Mouse (Mus musculus) frontal cortex, postnatal 10 days (tissue): ENCODE measurements around the gene Nfkbie.
A peak's percentile ranks its signal among the peaks of the same experiment; 100 is the strongest.

Experiments
- DNase-seq, 2 experiments: peaks; one replicate each; pipeline ENCODE4 v3.0.0; 2022; ENCODE audit warnings: low spot score in 2 of 2, mixed read lengths in 1 of 2

The Nfkbie gene

DNA sequence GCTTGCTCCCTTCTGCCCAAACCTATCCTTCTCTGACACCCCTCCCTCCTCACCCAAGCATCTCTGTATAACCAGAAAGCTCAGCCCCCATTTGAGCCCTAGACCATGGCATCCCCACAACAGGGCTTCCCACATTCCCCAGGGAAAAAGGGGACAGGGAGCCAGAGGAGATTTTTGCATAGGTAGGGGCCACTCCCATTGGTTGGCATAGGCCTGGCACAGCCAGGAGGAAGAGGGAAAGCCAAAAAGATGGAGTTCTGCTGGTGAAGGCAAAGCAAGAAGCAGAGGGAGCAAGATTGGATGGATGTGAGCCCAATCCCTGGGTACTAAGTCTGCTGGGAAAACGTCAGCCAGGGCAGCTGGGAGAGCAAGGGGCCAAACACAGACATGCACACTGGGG, 12.4 kb upstream of the Nfkbie start:
- no peak for DNase-seq

DNA sequence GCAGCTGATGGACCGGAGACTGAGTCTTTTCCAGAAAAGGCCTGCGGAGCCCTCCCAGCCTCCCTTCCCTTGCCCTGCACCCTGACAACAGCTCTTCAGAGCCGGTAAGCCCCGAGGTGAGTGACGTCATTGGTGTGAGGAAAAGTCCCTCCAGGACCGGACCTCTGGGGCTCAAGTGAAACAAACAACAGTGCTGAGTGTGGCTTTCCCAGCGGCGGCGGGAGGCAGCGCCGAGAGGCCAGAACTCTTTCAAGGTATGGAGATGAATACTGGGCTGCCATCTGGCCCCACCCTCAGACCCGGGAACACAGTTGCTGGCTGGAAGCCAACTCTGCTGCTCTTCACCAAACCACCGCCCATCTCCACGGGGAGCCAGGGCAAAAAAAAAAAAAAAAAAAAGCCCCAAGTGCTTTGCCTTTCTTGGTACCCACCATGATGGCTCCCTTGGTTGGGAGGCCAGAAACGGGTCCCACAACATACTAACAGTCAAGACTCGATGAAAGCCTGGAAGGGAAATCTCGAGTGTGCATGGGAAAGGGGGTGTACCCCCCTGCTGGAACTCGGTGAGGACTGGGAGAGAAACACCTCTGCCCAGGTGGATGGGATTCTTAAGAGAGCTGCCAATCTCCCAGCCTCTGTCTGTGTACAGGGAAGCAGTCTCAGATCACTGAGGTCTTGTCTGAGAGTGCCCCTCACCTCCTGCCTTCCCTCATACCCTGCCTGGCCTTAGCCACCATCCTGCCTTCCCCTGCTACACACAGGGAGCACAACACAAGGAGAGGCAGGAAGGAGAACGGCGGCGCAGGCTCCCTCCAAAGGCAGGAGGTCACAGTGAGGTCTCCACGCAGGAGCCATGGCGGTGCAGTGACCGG, 11.3 kb upstream of the Nfkbie start:
- DNase-seq: no peak

DNA sequence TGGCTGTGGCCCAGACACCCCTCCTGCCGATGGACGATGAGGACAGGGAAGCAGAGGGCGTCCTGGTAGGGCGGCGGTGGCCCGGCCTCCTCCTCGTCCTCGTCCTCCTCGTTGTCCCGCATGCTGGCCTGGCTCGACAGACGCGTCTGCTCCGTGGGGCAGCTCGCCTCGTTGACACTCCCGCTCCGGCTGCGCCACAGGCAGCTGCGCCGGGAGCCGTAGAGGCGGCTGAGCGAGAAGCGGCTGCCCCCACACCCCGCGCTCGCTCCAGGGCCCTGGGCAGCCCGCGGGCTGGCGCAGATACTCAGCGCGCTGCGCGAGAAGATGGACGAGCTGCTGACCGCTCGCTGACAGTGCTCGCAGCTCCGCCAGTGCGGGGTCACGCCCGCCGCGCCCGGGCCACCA, 10.6 kb upstream of the Nfkbie start:
- DNase-seq: no peak

DNA sequence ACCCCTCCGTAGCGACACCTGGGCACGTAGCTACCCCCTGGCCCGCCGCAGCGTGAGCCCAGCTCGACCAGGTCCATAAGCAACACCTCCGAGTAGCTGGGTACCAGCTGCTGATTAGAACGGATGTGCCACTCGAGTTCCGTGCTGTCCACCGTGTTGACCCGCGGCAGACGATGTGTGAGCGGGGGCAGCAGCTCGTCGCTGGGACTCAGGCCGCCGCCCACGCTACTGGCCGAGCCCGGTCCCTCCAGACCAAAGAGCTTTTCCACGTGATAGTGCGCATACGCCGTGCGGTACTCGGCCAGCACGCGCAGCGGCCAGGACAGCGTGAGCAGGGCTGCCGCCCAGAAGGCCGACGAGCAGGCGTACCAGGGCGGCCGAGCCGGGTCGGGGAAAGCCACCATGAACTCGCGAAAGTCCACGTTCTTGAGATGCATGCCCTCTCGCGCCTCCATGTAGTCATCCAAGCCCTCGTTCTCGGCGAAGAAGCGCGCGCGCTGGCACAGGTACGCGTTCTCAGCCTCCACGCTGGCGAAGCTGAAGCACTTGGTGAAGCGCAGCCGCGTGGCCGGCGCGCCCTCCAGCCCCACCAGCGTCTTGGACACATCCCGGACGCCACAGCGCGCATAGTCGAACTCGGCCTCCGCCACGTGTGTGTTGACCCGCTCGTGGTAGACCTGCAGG, 10.1 kb upstream of the Nfkbie start:
- no peak for DNase-seq

DNA sequence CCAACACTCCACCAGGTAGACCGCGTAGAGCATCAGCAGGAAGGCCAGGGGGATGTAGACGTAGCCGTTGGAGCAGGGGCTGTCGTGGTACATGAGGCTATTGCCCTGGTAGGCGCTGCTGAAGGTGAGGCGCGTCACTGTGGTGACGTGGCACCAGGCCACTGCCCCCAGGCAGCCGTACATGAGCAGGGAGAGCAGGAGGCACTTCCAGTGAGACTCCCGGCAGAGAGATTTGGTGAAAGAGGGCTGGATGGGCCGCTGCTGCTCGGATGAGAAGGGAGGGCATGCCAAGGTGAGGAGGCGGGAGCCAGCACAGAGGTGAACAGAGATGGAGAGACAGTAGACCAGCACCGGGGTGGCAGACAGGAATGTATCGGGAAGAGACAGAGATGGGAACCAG, 8.6 kb upstream of the Nfkbie start:
- DNase-seq: no peak

DNA sequence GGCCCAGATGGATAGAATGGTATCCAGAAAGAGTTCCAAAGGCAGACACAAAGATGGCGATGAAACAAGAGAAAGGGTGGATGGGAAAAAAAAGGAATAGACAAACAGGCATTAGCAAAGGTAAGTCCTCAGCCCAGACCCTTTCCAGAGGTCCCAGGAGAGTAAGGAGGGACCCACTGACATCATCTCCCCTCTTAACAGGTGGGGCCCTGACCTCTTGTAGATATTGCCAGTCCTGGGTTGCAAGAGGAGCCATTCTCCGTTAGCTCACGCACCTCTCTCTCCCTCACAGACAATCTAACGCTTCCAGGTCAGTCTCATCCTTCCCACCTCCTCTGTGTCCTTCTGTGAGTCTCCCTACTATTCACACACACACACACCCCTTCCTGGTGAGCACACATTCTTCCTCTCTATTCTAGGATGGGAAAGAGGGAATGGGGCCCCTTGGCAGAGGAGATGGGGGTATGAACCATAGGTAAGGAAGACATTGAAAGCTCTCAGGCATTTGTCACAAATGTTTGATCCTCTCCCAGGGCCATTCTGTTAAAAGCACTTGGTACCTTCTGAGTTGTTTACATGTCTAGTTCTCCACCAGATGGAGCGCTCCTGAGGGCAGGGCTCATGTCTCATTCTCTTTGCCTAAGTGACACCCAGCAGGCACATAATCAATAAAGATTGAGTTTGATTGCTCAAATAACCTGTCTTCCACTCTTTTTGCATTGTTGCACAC, 7.9 kb upstream of the Nfkbie start:
- DNase-seq: no peak

DNA sequence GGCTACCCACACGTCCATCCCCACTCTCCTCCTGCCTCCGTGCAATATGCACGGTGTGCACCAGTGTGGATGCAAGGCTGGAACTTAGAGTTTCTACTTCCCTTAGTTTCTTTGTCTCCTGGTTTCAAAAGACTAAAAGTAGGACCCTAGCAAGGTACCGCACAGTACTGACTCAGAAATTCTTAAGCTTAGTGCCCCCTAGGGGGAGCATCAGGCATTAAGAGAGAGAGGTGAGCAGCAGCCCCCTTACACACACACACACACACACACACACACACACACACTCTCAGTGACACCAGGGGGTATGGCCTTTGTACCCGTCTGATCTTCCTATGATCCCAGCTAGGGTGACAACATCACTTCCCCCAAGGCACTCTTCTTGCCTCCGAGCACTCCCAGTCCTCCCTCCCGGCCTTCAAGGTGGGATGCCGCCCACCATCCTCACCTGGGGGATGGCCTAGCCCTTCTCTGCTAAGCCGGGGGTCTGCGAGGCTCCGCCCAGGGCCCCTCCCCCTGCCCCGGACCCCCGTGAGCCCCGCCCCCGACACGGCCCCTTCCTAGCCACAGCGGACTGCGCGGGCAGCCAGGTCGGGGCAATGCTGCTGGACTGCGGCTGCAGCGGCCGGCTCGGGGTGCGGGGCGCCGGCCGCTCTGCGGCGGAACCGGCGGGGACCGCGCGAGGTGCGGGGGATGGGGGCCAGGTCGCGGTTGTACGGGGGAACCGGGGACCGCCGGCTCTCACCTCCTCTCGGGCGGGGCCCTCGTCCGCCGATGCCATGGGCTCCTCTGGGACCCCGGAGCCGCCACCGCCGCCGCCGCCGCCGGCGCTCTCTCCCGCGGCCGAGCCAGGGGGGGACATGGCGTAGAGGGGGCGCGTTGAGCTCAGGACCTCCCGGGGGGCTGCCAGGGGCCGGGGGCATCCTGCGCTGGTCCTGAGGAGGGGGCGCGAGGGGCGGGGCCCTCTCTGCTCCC, 6.7 kb upstream of the Nfkbie start:
- peak; percentile 55 to 69 for DNase-seq

DNA sequence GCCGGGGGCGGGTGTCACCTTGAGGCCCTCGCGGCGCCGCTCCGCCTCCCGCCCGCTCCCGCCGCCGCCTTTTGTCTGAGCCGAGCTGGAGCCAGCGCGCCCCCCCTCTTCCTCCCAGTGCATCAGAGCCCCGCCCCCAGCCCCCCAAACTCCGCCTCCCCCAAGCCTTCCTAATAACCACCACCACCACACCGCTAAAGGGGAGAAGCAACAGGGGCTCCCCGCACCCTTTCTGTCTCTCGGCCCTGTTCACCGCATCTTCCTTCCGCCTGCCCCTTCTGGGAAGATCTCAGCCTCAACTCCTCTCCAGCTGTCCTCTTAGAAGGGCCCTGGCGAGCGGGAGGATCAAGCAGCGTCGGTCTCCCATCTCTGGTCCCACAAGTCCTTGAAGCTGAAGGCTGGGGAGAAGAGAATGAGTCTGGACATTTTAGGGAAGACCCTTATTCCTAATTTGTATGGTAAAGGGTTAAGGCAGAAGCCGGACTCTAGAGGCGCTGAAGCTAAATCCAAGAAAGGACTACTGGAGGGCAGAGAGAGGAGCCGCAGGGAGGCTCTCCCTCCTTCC, 5.8 kb upstream of the Nfkbie start, which contains the start of gene Tmem151b:
TSS of gene Tmem151b (minus strand) at position 61 of the 565 bp plus-strand sequence.
- peak in 1 of 2 experiments; percentile 63 for DNase-seq

DNA sequence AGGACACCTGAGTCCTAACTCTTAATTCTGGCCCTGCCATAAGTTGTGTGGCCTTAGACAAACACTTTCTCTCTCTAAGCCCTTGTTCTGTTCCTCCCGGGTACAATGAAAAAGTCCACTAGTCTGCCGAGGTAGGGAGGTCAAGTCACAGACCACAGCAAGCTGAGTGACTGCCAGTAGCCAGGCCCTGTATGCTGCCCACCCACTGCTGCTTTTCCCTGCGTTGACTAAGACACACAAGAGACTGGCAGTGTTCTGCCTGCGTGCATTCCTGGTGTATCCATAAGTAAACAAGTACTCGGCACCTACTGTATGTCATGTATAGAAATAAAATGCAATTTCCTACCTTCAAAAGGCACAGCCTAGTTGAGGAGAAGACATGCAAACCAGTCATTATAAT, 5.2 kb upstream of the Nfkbie start:
- DNase-seq: no peak

DNA sequence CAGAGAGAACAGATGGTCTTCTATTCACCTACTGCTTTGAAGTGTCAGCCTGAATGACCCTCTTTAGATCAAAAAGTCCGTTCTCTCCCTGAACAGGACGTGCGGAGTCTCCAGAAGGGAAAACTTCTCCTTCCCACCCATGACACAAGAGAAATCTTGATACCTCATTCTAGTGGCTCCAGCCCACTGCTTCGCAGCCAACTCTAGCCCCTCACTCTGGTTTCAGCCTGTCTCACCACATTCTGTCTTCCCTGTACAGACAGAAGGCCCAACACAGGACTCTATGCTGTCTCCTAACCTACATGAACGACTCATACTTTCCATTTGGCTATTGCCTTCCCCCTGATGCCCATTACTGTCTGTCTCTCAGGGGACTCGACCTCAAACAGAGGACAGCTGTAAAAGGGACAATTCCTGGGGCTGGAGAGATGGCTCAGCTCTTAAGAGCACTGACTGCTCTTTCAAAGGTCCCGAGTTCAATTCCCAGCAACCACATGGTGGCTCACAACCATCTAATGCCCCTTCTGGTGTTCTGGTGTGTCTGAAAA, 4.2 kb upstream of the Nfkbie start:
- DNase-seq: no peak

DNA sequence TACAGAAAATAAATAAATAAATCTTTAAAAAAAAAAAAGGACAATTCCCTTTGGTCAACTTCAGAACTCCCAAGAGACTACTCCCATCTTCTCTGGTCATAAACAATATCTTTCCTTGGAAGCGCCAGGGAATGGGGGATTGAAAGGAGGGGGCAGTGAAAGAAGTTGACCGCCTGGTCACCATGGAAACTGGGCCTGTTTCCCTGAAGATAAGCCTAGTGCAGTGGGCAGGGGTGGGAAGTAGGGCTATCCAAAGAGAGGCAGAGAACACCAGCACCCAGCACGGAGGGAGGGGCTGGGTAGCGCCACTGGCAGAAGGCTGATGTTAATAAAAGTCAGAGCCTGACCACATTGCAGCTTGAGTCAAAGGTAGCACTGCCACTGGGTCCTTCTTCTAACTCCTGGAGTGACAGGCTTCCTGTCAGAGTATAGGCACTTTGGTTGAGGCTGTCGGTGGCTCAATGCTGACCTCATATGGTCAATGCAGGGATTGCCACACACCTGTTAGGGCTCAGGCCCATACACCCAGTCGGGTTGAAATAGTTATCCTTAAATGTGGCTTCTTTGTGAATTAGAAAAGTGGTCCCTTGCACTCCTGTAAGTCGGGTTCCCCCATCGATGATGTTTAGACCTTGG, 3.6 kb upstream of the Nfkbie start:
- peak in 1 of 2 experiments; percentile 73 for DNase-seq

DNA sequence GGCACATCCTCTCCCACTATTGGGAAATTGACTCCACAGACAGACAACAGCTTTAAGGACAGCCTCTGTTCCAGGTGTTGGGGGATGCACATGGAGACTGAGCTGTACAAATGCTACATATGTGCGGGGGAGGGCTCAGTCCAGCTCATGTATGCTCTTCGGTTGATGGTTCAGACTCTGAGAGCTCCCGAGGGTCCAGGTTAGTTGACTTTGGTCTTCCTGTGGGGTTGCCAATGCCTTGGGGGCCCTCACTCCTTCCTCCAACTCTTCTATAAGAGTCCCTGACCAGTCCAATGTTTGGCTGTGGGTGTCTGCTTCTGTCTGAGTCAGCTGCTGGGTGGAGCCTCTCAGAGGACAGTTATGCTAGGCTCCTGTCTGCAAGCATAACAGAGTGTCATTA, 2.4 kb upstream of the Nfkbie start:
- no peak for DNase-seq

DNA sequence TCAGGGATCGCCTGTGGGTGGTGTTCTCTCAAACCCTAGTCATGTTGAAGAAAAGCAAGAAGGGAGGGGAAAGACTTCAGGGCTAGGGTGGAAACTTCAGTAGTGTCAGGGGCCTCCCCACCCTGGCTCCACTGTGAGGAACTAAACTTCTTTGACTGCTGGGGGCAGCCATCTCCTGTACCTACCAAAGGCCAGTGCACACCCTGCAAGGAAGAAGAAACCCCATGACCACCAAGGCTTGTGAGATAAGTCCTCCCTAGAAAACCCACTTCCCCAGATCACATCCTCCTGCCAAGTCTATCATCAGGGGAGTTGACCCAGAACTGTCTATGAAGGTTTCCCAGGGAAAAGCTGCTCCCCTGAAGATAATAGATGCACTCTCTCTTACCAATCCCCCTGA, 1.1 kb upstream of the Nfkbie start:
- no peak for DNase-seq

DNA sequence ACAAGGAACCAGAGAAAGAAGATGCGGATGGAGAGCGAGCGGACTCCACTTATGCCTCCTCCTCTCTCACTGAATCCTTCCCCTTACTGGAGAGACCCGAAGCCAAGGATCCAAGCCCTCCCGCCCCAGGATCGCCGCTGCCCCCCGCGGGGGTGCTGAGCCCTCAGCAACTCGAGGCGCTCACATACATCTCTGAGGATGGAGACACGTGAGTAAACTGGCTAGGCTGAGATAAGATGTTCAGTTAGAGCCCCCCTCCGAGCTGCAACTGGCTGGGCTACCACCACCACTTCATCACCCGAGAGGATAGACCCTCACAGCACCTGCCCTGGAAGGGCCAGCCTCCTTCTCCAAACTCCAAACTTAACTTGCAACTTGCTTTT, 595 bp downstream of the Nfkbie start:
- DNase-seq: no peak

DNA sequence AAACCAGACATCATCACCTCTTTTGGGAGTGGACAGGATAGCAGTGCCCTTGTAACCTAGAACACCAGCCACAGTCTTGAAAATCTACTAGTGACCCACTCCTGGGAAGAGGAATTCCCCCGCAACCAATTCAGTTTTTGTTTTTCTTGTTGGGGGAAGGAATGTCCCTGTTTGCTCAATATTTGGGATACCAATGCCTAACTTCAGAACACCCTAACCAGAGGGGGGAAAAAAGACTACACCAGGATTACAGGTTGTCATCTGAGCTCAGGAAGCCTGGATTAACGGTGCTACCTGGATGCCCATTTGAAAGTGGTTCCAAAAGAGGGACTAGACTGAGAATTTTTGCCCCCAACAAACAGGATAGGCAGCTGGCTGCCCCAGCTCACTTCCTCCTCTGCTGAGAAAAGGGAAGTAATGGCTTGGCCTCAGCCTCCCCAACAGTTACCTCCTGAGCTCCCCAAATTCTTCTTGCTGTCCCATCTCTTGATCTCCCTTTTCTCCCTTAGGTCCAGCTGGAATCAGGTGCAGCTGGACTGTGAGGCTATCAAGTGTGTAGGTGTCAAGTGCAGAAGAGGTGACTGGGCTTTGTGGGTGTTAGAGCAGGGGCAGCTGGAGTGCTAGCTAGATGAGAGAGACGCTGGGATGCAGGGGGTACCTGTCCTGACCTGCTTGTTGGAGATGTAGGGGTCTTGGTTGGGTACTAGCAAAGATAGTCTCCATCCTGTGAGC, 1.2 kb downstream of the Nfkbie start:
- no peak for DNase-seq

DNA sequence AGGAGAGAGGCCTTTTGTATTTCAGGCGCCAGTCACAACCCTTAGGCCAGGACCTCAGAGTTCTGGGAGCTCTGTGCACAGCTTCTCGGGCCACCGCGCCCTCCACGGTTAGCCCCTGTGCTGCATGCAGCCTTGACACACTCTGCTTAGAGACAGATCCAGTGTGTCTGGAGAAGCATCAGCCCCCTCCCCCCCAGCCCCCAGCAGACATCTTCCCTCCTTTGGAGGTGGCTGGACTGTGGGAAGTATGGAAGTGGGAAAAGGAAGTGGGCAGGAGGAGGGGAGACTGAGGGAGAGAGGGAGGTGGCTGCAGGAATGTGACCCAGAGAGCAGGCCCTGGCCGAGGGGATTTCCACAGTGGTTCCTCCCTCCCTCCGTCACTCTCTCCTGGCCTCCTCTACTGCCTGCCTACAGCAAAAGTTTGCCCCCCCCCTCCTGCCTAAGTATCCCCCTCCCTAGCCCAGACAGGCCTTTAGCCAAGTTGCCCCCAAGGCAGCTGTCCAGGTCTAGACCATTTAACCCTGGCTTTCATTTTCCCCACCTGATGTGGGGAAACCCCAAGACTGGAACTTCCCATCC, 1.8 kb downstream of the Nfkbie start:
- no peak for DNase-seq

DNA sequence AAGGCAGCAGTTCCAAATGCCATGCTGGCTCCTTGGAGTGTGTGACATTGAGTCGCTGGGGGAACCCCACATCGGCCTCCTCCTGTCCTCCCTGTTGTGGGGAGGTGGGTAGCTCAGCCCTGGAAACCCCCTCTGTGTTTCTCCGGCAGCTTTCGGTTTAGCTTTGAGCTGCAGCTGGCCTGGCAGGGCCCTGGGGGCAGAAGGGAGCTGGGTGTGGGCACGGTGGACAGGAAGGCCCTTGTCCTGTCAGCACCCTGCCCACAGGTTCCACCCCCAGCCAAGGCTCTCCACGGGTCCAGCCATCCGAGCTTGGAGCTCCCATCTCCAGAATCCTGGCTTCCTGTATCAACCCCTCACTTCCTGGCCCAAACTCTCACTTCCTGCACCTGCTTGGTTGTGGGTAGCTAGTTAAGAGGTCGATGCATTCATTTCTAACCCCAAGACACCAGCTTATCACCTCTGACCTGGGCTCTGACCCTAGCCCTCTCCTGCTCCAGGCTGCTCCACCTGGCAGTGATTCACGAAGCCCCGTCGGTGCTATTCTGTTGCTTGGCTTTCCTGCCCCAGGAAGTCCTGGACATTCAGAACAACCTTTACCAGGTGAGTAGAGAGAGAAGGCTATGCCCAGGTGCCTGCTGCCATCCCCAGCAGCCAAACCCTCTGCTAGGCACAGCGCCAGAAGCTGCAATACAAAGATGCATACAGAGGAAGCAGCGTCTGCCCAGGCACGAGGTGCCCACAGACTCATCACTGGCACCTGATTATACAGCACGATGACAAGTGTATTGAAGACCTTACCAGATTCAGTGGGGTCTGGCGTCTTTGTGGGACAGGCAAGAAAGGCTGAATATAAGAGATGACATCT, 2.7 kb downstream of the Nfkbie start:
- DNase-seq: no peak
